Mouse (Mus musculus): ENCODE measurements around the gene B230219D22Rik. TPM values are rescaled to one million over a fixed set of nuclear protein-coding genes. Genes with fewer than 3 reads are reported as not detected.
"Not testable (repeated sequence)": the region's sequence is repeated elsewhere in the genome, so short reads cannot be mapped to it uniquely, and the experiment has no call there.

Gene B230219D22Rik
- 10 to 100 TPM; 79.5 to 82.6 TPM for total RNA-seq (2021)
- long read RNA-seq, experiment 1, full-length matches to known transcripts = 31 of 83 reads
- long read RNA-seq, experiment 1, partial matches to known transcripts = 6 of 83 reads
- long read RNA-seq, experiment 1, other reads (novel, unspliced or antisense) = 46 of 83 reads
- long read RNA-seq, experiment 2, full-length matches to known transcripts = 30 of 94 reads
- long read RNA-seq, experiment 2, partial matches to known transcripts = 13 of 94 reads
- long read RNA-seq, experiment 2, other reads (novel, unspliced or antisense) = 51 of 94 reads

- DNase-seq (ENCODE audit: low spot score in 2 of 2) = peak; percentile 89
These were observed at the start of gene B230219D22Rik for GRCm38 (mm10) chr13:55692535-55693242. Gene B230219D22Rik (plus strand): TSS chr13:55693124.

GRCm38 (mm10) chr13:55644525-55644924 is 48.4 kb upstream of the B230219D22Rik start:
- no peak for DNase-seq (ENCODE audit: low spot score in 2 of 2)

DNA sequence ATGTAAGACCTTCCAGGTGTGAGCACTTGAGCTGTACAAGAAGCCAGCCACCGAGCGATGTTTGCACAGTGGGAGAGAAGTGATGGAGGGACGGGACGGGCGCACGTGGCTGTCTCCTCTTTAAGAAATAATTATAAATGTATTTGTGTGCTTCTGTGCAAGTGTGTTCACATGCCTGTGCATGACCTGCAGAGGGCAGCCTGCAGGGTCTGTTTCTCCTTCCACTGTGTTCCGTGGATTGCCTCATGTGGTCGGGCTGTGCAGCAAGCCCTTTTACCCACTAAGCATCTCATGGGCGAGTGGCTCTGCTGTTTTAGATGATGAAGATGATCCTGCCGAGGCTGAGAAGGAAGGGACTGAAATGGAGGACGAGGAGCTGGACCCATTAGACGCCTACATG is 42.8 kb upstream of the B230219D22Rik start:
- no peak for DNase-seq (ENCODE audit: low spot score in 2 of 2)

DNA sequence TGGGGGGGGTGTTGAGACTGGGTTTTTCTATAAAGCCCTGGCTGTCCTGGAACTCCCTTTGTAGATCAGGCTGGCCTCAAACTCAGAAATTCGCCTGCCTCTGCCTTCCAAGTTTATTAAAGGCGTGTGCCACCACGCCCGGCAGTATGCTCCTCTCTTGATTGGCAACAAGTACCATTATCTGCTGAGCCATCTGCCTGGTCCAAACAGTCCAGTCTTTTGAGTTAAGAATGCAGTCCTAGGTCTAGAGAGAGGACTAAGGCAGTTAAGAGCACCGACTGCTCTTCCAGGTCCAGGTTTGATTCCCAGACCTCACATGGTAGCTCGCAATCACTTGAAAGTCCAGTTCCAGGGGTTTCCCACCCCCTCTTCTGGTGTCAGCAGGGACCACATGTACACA is 41.9 kb upstream of the B230219D22Rik start:
- DNase-seq (ENCODE audit: low spot score in 2 of 2) = no peak

GRCm38 (mm10) chr13:55668550-55668949 is 24.4 kb upstream of the B230219D22Rik start:
- DNase-seq (ENCODE audit: low spot score in 2 of 2) = no peak

GRCm38 (mm10) chr13:55672711-55673110 is 20.2 kb upstream of the B230219D22Rik start:
- no peak for DNase-seq (ENCODE audit: low spot score in 2 of 2)

DNA sequence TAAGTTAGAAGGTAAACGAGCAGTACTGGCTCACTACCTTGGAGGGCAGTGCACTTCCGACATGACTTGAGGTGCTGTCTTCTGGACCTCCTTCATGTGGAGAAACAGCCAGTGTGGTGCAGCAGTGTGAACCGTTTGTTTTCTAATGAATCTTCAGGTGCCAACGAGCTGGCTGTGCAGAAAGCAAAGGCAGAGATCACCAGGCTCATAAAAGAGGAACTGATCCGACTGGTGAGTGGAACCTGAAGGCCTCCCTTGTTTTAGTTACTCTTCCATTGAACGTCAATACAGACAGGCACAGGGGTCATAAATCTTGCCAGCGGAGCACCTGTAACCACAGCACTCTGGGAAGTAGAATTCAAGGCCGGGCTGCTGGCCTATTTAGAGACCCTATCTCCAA is 15.6 kb upstream of the B230219D22Rik start:
- DNase-seq (ENCODE audit: low spot score in 2 of 2) = no peak

- DNase-seq (ENCODE audit: low spot score in 2 of 2) = no peak
These were observed 10.7 kb upstream of the B230219D22Rik start for GRCm38 (mm10) chr13:55682201-55682600.

- no peak for DNase-seq (ENCODE audit: low spot score in 2 of 2)
These were observed 9.3 kb upstream of the B230219D22Rik start for GRCm38 (mm10) chr13:55683581-55683980.

- DNase-seq (ENCODE audit: low spot score in 2 of 2) = no peak
These were observed 6.8 kb upstream of the B230219D22Rik start for GRCm38 (mm10) chr13:55686107-55686633.

GRCm38 (mm10) chr13:55687927-55688602 is 4.9 kb upstream of the B230219D22Rik start:
- no peak for DNase-seq (ENCODE audit: low spot score in 2 of 2)

DNA sequence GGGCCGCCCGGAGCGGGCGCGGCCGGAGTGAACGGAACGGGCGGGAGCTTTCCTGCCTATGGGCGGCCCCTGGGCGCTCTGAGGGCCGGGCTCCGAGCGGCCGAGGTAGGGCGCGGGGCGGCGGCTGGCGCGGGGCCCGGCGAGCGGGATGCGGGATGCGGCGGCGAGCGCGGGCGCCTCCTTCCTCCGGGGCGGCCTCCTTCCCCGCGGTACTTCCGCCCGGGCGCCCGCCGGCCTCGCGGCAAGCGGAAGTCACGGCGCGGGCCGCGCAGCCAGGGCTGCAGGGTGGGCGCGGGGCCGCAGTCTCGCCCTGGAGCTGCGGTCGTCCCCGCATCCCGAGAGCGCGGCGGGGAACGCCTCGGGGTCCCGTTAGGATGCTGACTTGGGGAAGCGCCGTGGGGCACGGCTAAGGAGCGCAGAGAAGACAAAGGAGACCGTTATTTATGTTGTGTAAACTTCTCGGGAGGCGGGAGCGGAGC is 358 bp downstream of the B230219D22Rik start:
- DNase-seq (ENCODE audit: low spot score in 2 of 2) = no peak

GRCm38 (mm10) chr13:55694110-55694509 is 1.2 kb downstream of the B230219D22Rik start:
- DNase-seq (ENCODE audit: low spot score in 2 of 2) = no peak

GRCm38 (mm10) chr13:55695989-55696388 is 3.1 kb downstream of the B230219D22Rik start:
- DNase-seq (ENCODE audit: low spot score in 2 of 2) = not testable (repeated sequence)

DNA sequence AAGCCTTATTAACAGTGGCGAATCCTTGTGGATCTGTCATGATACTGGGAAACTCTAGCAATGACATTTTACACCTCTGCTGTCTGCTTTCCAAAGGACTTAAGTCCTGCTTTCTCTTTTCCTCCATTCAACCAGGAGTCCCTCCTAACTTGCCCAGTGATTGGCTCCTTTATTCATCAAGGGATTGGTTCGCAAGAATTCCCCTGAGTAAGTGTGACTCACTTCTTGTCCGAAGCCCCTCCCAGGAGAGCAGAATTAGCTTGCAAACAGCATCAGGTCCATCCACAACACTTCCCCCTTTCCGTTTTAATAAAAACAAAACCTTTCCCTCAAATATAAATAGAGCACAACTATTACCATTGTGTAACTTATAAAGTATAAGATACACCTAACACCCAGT is 11.4 kb downstream of the B230219D22Rik start:
- no peak for DNase-seq (ENCODE audit: low spot score in 2 of 2)

DNA sequence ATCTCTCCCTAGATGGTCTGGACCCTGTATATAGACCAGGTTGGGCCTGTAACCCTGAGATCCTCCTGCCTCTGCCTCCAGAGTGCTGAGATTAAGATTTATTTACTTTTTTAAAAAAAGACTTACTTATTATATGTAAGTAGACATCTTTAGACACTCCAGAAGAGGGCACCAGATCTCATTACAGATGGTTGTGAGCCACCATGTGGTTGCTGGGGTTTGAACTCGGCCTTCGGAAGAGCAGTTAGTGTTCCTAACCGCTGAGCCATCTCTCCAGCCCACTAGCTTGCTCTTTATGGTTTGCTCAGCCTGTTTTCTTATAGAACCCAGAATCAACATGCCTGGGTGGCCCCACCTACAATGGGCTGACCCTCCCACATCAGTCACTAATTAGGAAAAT is 19.9 kb downstream of the B230219D22Rik start:
- DNase-seq (ENCODE audit: low spot score in 2 of 2) = no peak

GRCm38 (mm10) chr13:55714501-55715166 is 21.7 kb downstream of the B230219D22Rik start, which contains the start of gene Txndc15:
Gene Txndc15 (plus strand): TSS chr13:55714650.
- DNase-seq (ENCODE audit: low spot score in 2 of 2) = peak; percentile 91 to 92

- no peak for DNase-seq (ENCODE audit: low spot score in 2 of 2)
These were observed 22.2 kb downstream of the B230219D22Rik start for GRCm38 (mm10) chr13:55715167-55715512.

- DNase-seq (ENCODE audit: low spot score in 2 of 2) = no peak
These were observed 23.1 kb downstream of the B230219D22Rik start for GRCm38 (mm10) chr13:55715908-55716510.

DNA sequence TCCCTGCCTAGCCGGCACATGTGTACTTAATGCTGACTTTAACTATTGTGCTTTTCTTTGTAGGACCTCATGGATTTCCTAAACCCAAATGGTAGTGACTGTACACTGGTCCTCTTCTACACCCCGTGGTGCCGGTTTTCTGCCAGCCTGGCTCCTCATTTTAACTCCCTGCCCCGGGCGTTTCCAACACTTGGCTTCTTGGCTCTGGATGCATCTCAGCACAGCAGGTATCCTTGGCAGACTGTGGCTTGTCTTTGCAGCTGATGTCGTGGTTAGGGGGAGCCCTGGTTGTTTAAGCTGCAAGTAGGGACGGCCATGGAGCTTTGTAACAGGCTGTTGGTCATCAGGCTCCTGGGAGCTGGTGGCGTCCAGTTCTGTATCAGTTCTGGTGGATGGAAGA is 28.6 kb downstream of the B230219D22Rik start:
- DNase-seq (ENCODE audit: low spot score in 2 of 2) = no peak

DNA sequence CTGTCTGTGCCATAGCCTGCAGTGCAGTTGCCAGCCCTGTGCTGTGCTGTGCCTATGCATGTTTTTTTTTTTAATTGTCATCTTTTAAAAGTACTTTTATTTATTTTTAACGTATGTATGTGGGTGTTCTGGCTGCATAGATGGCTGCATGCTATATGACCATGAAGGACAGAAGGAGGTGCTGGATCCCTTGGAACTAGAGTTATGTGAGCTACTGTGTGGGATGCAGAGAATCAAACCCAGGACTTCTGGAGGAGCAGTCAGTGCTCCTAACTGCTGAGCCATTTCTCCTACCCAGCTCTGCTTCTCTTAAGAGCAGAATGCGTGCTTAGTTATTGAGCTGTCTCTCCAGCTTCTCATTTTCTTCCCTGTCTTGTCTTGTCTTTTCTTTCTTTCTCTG is 29.1 kb downstream of the B230219D22Rik start:
- no peak for DNase-seq (ENCODE audit: low spot score in 2 of 2)
